Mouse (Mus musculus) limb, embryonic 14.5 days (tissue): Measurements from ENCODE around the gene Tead3. TPM values are rescaled to one million over a fixed set of nuclear protein-coding genes. Genes with fewer than 3 reads are reported as not detected.

Source experiments
- ATAC-seq: fragments of 200-750 bp; cut with Nextera tagmentation; 2 replicates; pipeline ENCODE4 v1.8.0; 2017; ENCODE audit warnings: low read depth, moderate number of reproducible peaks, moderate TSS enrichment; ENCODE audit not compliant: low FRiP score
- DNase-seq: peaks from one replicate; pipeline ENCODE4 v3.0.0-alpha.2; 2015; ENCODE audit warnings: low spot score
- H3K27ac ChIP-seq: fragments of 300-500 bp; sonication (generic); replicated peaks from 2 replicates; pipeline ENCODE4 v1.5.1; 2014; ENCODE audit warnings: low read depth, mild to moderate bottlenecking, low read length, moderate library complexity, mixed read lengths
- H3K27me3 ChIP-seq: fragments of 300-500 bp; sonication (generic); 2 replicates; pipeline ENCODE4 v1.6.1; 2014; ENCODE audit warnings: low read length, mixed read lengths; ENCODE audit not compliant: control insufficient read depth, insufficient read depth
- H3K36me3 ChIP-seq: fragments of 300-500 bp; sonication (generic); 2 replicates; pipeline ENCODE4 v1.6.1; 2014; ENCODE audit warnings: mild to moderate bottlenecking, low read length, moderate library complexity, mixed read lengths; ENCODE audit not compliant: control insufficient read depth, insufficient read depth
- H3K4me1 ChIP-seq: fragments of 300-500 bp; sonication (generic); 2 replicates; pipeline ENCODE4 v1.6.1; 2014; ENCODE audit warnings: antibody characterized with exemption, low read length, mixed read lengths; ENCODE audit not compliant: control insufficient read depth, insufficient read depth
- H3K4me2 ChIP-seq: fragments of 300-500 bp; sonication (generic); replicated peaks from 2 replicates; pipeline ENCODE4 v1.6.1; 2014; ENCODE audit warnings: low read depth, mild to moderate bottlenecking, low read length, moderate library complexity; ENCODE audit not compliant: severe bottlenecking
- H3K4me3 ChIP-seq: fragments of 300-500 bp; sonication (generic); replicated peaks from 2 replicates; pipeline ENCODE4 v1.5.1; 2014; ENCODE audit warnings: low read length
- H3K9ac ChIP-seq: fragments of 300-500 bp; sonication (generic); 2 replicates; pipeline ENCODE4 v1.6.1; 2014; ENCODE audit warnings: mild to moderate bottlenecking, low read depth, low read length, moderate library complexity; ENCODE audit not compliant: severe bottlenecking
- H3K9me3 ChIP-seq: fragments of 300-500 bp; sonication (generic); 2 replicates; pipeline ENCODE4 v1.6.1; 2016; ENCODE audit warnings: low read length; ENCODE audit not compliant: control insufficient read depth
- POLR2A ChIP-seq: fragments of 200-500 bp; IDR thresholded peaks from 2 replicates; pipeline ENCODE4 v1.8.0; 2012; ENCODE audit warnings: inconsistent platforms, mild to moderate bottlenecking, moderate library complexity, borderline replicate concordance; ENCODE audit not compliant: insufficient read depth, insufficient read length; ENCODE audit errors: extremely low read depth
- WGBS: fragments of 180-500 bp; shearing (Covaris S2); extraction: QIAGEN DNeasy Blood & Tissue Kit; methylation state at CpG from one replicate; pipeline ENCODE4 v1.1.7; 2014; 5-methylcytosine and 5-hydroxymethylcytosine counted together
- polyA plus RNA-seq, 2 experiments: library from polyadenylated mRNA; depleted of rRNA in 1 of 2; stranded (reverse) in 1 of 2; unstranded in 1 of 2; fragments of >200 nt; fragmentation: Nextera tagmentation in 1 of 2; extraction: Ambion mirVana in 1 of 2; gene quantifications; 2 replicates each; pipeline versions ENCODE4 v1.2.1 to v1.2.3; 2012 to 2014

Gene Tead3
- polyA plus RNA-seq, 2 experiments = 17.4 to 85.6 TPM

DNA sequence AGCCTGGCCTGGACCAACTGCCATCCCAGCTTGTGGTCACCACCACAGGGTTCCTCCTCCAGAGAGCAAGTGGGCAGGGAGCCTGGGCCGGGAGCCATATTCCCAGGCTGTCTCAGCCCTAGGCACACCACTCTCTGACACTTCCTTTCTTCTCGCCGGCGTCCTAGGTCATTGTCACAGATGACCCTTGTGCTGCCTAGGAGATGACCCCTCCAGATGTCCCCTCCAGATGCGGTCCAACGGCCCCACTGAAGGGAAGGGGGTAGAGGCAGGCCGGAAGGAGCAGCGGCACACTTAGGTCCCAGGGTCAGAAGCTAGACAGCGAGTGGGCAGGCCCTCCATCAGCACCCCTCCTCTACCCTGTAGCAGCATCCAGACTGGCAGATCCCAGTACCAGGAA is 50.3 kb downstream of the Tead3 start:
- Histone ChIP-seq H3K9ac (peak overlapping the region; percentile 36; the same call in 1 of the 2 replicates), H3K4me3 (no peak overlapping the region), H3K9me3 (no peaks in the 10 kb centered on the region), H3K4me1 (no peaks in the 10 kb centered on the region), H3K27me3 (no peaks in the 10 kb centered on the region), H3K27ac (0 out of 2 replicates have a peak overlapping the region, but pooled peaks have one; percentile 8), H3K36me3 (peaks cover 34% of the 10 kb centered on the region), H3K4me2 (no peak overlapping the region)
- WGBS = 50% methylated on average over 9 of the region's 9 CpGs
- no peak for DNase-seq
- ATAC-seq = no peak
- no peak for TF ChIP-seq POLR2A

DNA sequence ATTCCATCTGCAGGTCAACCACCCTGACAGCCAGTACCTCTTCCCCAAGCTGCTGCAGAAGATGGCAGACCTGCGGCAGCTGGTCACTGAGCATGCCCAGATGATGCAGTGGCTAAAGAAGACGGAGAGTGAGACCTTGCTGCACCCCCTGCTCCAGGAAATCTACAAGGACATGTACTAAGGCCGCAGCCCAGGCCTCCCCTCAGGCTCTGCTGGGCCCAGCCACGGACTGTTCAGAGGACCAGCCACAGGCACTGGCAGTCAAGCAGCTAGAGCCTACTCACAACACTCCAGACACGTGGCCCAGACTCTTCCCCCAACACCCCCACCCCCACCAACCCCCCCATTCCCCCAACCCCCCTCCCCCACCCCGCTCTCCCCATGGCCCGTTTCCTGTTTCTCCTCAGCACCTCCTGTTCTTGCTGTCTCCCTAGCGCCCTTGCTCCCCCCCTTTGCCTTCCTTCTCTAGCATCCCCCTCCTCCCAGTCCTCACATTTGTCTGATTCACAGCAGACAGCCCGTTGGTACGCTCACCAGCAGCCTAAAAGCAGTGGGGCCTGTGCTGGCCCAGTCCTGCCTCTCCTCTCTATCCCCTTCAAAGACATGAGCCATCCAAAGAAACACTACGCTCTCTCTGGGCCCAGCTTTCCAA is 50.8 kb downstream of the Tead3 start:
- H3K9me3 ChIP-seq = no peaks in the 10 kb centered on the region
- H3K4me1 ChIP-seq = peaks cover 3% of the 10 kb centered on the region; the same call in 1 of the 2 replicates
- peaks cover 34% of the 10 kb centered on the region for H3K36me3 ChIP-seq
- TF ChIP-seq POLR2A = no peak
- no peak overlapping the region for H3K4me3 ChIP-seq
- WGBS = 32% methylated on average over 10 of the region's 11 CpGs
- no peak for DNase-seq
- ATAC-seq = no peak
- H3K4me2 ChIP-seq = no peak overlapping the region
- H3K9ac ChIP-seq = peak overlapping the region; percentile 36; the same call in 1 of the 2 replicates
- no peak overlapping the region for H3K27ac ChIP-seq
- H3K27me3 ChIP-seq = no peaks in the 10 kb centered on the region

- ATAC-seq = no peak
- WGBS = 93% methylated on average over 17 of the region's 17 CpGs
- no peaks in the 10 kb centered on the region for H3K9me3 ChIP-seq
These were observed 51.7 kb downstream of the Tead3 start for GRCm38 (mm10) chr17:28298888-28299287.

GRCm38 (mm10) chr17:28294449-28295333 is 55.9 kb downstream of the Tead3 start:
- DNase-seq = no peak

More at GRCm38 (mm10) chr17:28298888-28299287, 51.7 kb downstream of the Tead3 start:
- H3K36me3 ChIP-seq = peaks cover 34% of the 10 kb centered on the region
- peaks cover 12% of the 10 kb centered on the region; the same call in 1 of the 2 replicates for H3K4me1 ChIP-seq
- H3K27me3 ChIP-seq = no peaks in the 10 kb centered on the region
- no peak overlapping the region for H3K9ac ChIP-seq
- TF ChIP-seq POLR2A = no peak
- H3K4me2 ChIP-seq = no peak overlapping the region
- DNase-seq = no peak
- no peak overlapping the region for H3K27ac ChIP-seq
- H3K4me3 ChIP-seq = no peak overlapping the region

GRCm38 (mm10) chr17:28293716-28294115 is 56.9 kb downstream of the Tead3 start:
- 37% methylated on average over 4 of the region's 4 CpGs for WGBS
- DNase-seq (peak; percentile 44), ATAC-seq (no peak; the same call in 1 of the 2 replicates)
- H3K27me3 ChIP-seq = no peaks in the 10 kb centered on the region
- no peaks in the 10 kb centered on the region for H3K9me3 ChIP-seq
- no peak overlapping the region for H3K9ac ChIP-seq
- TF ChIP-seq POLR2A = no peak
- H3K4me3 ChIP-seq = no peak overlapping the region
- no peak overlapping the region for H3K4me2 ChIP-seq
- H3K36me3 ChIP-seq = peaks cover 36% of the 10 kb centered on the region
- H3K4me1 ChIP-seq = peaks cover 14% of the 10 kb centered on the region; the same call in 1 of the 2 replicates
- peak overlapping the region; percentile 38 for H3K27ac ChIP-seq

More at GRCm38 (mm10) chr17:28294449-28295333, 55.9 kb downstream of the Tead3 start:
- no peak for ATAC-seq
- Histone ChIP-seq H3K27ac (no peak overlapping the region; the same call in 1 of the 2 replicates), H3K9me3 (no peaks in the 10 kb centered on the region), H3K36me3 (peaks cover 42% of the 10 kb centered on the region), H3K4me3 (no peak overlapping the region), H3K9ac (no peak overlapping the region), H3K27me3 (no peaks in the 10 kb centered on the region), H3K4me2 (no peak overlapping the region), H3K4me1 (peaks cover 14% of the 10 kb centered on the region; the same call in 1 of the 2 replicates)
- WGBS = 69% methylated on average over 17 of the region's 17 CpGs
- TF ChIP-seq POLR2A = no peak
